Mouse (Mus musculus): Measurements from ENCODE around the gene Rgl3. TPM values are rescaled to one million over a fixed set of nuclear protein-coding genes. Genes with fewer than 3 reads are reported as not detected.

Gene Rgl3
- total RNA-seq, 2 experiments from 2014 or later: not detected

GRCm38 (mm10) chr9:21951977-21952376 lies 37.3 kb downstream of the Rgl3 start:
- no peak for ATAC-seq (ENCODE audit: poor library complexity, severe bottlenecking)

GRCm38 (mm10) chr9:21950322-21950721 lies 38.9 kb downstream of the Rgl3 start:
- ATAC-seq (ENCODE audit: poor library complexity, severe bottlenecking): peak; percentile 73

GRCm38 (mm10) chr9:21948790-21949189 lies 40.5 kb downstream of the Rgl3 start:
- no peak for ATAC-seq (ENCODE audit: poor library complexity, severe bottlenecking)

GRCm38 (mm10) chr9:21948146-21948545 lies 41.1 kb downstream of the Rgl3 start:
- no peak for ATAC-seq (ENCODE audit: poor library complexity, severe bottlenecking)

GRCm38 (mm10) chr9:21947540-21948130 lies 41.6 kb downstream of the Rgl3 start:
- ATAC-seq (ENCODE audit: poor library complexity, severe bottlenecking): 0 out of 2 replicates have a peak, but pooled peaks have one; percentile 10

- ATAC-seq (ENCODE audit: poor library complexity, severe bottlenecking): no peak
These were observed 45.0 kb downstream of the Rgl3 start for GRCm38 (mm10) chr9:21944267-21944666.

GRCm38 (mm10) chr9:21943638-21944037 lies 45.6 kb downstream of the Rgl3 start:
- no peak for ATAC-seq (ENCODE audit: poor library complexity, severe bottlenecking)

- no peak for ATAC-seq (ENCODE audit: poor library complexity, severe bottlenecking)
These were observed 46.2 kb downstream of the Rgl3 start for GRCm38 (mm10) chr9:21943046-21943445.

GRCm38 (mm10) chr9:21938234-21938855 lies 50.9 kb downstream of the Rgl3 start:
- ATAC-seq (ENCODE audit: poor library complexity, severe bottlenecking): no peak

- ATAC-seq (ENCODE audit: poor library complexity, severe bottlenecking): no peak
These were observed 51.5 kb downstream of the Rgl3 start for GRCm38 (mm10) chr9:21937711-21938175.

- peak; percentile 97 for ATAC-seq (ENCODE audit: poor library complexity, severe bottlenecking)
These were observed 52.3 kb downstream of the Rgl3 start, which contains the start of gene Plppr2 for GRCm38 (mm10) chr9:21936692-21937570. Gene Plppr2, plus strand, starts transcription at chr9:21937033.

- no peak for ATAC-seq (ENCODE audit: poor library complexity, severe bottlenecking)
These were observed 53.6 kb downstream of the Rgl3 start for GRCm38 (mm10) chr9:21935466-21936131.

- no peak for ATAC-seq (ENCODE audit: poor library complexity, severe bottlenecking)
These were observed 55.2 kb downstream of the Rgl3 start for GRCm38 (mm10) chr9:21934021-21934420.

- no peak for ATAC-seq (ENCODE audit: poor library complexity, severe bottlenecking)
These were observed 56.7 kb downstream of the Rgl3 start for GRCm38 (mm10) chr9:21932445-21933137.

GRCm38 (mm10) chr9:21932006-21932405 lies 57.2 kb downstream of the Rgl3 start:
- no peak for ATAC-seq (ENCODE audit: poor library complexity, severe bottlenecking)

GRCm38 (mm10) chr9:21929208-21929607 lies 60.0 kb downstream of the Rgl3 start:
- ATAC-seq (ENCODE audit: poor library complexity, severe bottlenecking): no peak

GRCm38 (mm10) chr9:21927208-21927753 lies 62.0 kb downstream of the Rgl3 start, which contains the start of the genes Ccdc159 and Tmem205:
Gene Ccdc159, plus strand, starts transcription at chr9:21927471.
Gene Tmem205, minus strand, starts transcription at chr9:21927556.
- ATAC-seq (ENCODE audit: poor library complexity, severe bottlenecking): peak; percentile 75

GRCm38 (mm10) chr9:21926784-21927183 lies 62.5 kb downstream of the Rgl3 start:
- ATAC-seq (ENCODE audit: poor library complexity, severe bottlenecking): peak; percentile 34

GRCm38 (mm10) chr9:21926155-21926554 lies 63.1 kb downstream of the Rgl3 start:
- ATAC-seq (ENCODE audit: poor library complexity, severe bottlenecking): no peak

- no peak for ATAC-seq (ENCODE audit: poor library complexity, severe bottlenecking)
These were observed 63.7 kb downstream of the Rgl3 start for GRCm38 (mm10) chr9:21925506-21925905.
